ENCODE assay signal across 8 mouse cellular contexts in the genomic region with DNA sequence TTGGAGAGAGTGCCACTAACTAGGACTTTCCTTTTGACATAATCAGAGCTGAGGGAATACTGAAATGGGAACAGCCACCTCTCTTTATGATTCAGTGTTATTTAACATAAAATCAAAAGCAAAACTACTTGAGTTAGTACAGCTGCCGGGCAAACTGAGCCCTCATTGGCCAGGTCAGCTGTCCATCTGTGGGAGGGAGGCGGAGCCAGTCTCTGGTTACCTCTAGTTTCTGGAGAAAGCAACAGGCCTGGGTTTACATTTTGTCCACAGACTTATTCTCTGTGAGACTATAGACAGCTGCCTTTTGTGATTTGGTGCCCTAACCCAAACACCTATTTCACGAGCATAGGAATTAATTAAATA. TPM values are rescaled to one million over a fixed set of nuclear protein-coding genes. Genes with fewer than 3 reads are reported as not detected.
DNase-seq lines count a peak whose midpoint lies in the region; ATAC-seq and TF ChIP-seq lines count a peak whose summit lies in the region.

No protein-coding gene starts in this region.

- ATAC-seq in forebrain, embryonic 16.5 days: no peak
- ATAC-seq in limb, embryonic 12.5 days (ENCODE audit: insufficient number of reproducible peaks, insufficient read depth, low FRiP score, low TSS enrichment, low read depth): peak; percentile 48
- ATAC-seq in stomach, embryonic 14.5 days (ENCODE audit: insufficient number of reproducible peaks, insufficient read depth, low FRiP score, low read depth): peak; percentile 67

- H3K4me2 ChIP-seq in forebrain, embryonic 16.5 days (ENCODE audit: low read length): no peak overlapping the region
- H3K4me2 ChIP-seq in limb, embryonic 12.5 days: peak overlapping the region; percentile 26
- peak overlapping the region; percentile 69 for H3K4me2 ChIP-seq in myocyte (ENCODE audit: low read depth)
- H3K4me2 ChIP-seq in stomach, embryonic 14.5 days (replicated peaks; ENCODE audit: low read depth, low read length): no peak overlapping the region; the same call in 1 of the 2 replicates

- no peaks in the 10 kb centered on the region for H3K36me3 ChIP-seq in forebrain, embryonic 10.5 days (replicated peaks)
- H3K36me3 ChIP-seq in forebrain, embryonic 16.5 days (ENCODE audit: control insufficient read depth, insufficient read depth): no peaks in the 10 kb centered on the region
- no peaks in the 10 kb centered on the region for H3K36me3 ChIP-seq in limb, embryonic 12.5 days
- no peaks in the 10 kb centered on the region for H3K36me3 ChIP-seq in myocyte (ENCODE audit: control insufficient read depth, insufficient read depth)
- H3K36me3 ChIP-seq in stomach, embryonic 14.5 days (ENCODE audit: control insufficient read depth, insufficient read depth, low read length): no peaks in the 10 kb centered on the region

- no peaks in the 10 kb centered on the region for H3K79me2 ChIP-seq in myocyte (ENCODE audit: control insufficient read depth, insufficient read depth)

- peak; percentile 64 for DNase-seq in forebrain, embryonic 10.5 days (ENCODE audit: extremely low spot score, low spot score)
- DNase-seq in c-Kit-positive CD71-positive TER-119-positive erythroid progenitor cells, embryonic 14.5 days (ENCODE audit: low spot score): peak; percentile 83
- peak; percentile 61 to 79 for DNase-seq in frontal cortex, postnatal 36 days (ENCODE audit: low spot score in 2 of 2)
- DNase-seq in hindlimb bud, embryonic 11.5 days (ENCODE audit: extremely low spot score, low read depth, low spot score): peak; percentile 70

- H3K4me1 ChIP-seq in forebrain, embryonic 10.5 days: peaks cover 85% of the 10 kb centered on the region
- H3K4me1 ChIP-seq in forebrain, embryonic 16.5 days (replicated peaks; ENCODE audit: control insufficient read depth, insufficient read depth, low read length): peaks cover 6% of the 10 kb centered on the region
- peaks cover 64% of the 10 kb centered on the region for H3K4me1 ChIP-seq in limb, embryonic 12.5 days (replicated peaks)
- peaks cover 59% of the 10 kb centered on the region for H3K4me1 ChIP-seq in stomach, embryonic 14.5 days (ENCODE audit: control insufficient read depth, insufficient read depth, low read length)

- peak overlapping the region; percentile 71; the same call in 1 of the 2 replicates for H3K27ac ChIP-seq in forebrain, embryonic 10.5 days
- H3K27ac ChIP-seq in forebrain, embryonic 16.5 days (ENCODE audit: low read length): no peak overlapping the region
- peak overlapping the region; percentile 86 for H3K27ac ChIP-seq in limb, embryonic 12.5 days
- H3K27ac ChIP-seq in stomach, embryonic 14.5 days (ENCODE audit: low read length): peak overlapping the region; percentile 95

- no peak overlapping the region for H3ac ChIP-seq in myocyte (ENCODE audit: control insufficient read depth, insufficient read length)

- no peak overlapping the region for H3K4me3 ChIP-seq in forebrain, embryonic 10.5 days
- no peak overlapping the region for H3K4me3 ChIP-seq in forebrain, embryonic 16.5 days (replicated peaks; ENCODE audit: low read length)
- no peak overlapping the region for H3K4me3 ChIP-seq in limb, embryonic 12.5 days (replicated peaks)
- H3K4me3 ChIP-seq in myocyte: peak overlapping the region; percentile 1
- H3K4me3 ChIP-seq in stomach, embryonic 14.5 days (ENCODE audit: low read depth, low read length): no peak overlapping the region

- no peaks in the 10 kb centered on the region for H3K9me3 ChIP-seq in forebrain, embryonic 10.5 days
- H3K9me3 ChIP-seq in forebrain, embryonic 16.5 days (ENCODE audit: control insufficient read depth, low read length): no peaks in the 10 kb centered on the region
- H3K9me3 ChIP-seq in limb, embryonic 12.5 days: no peaks in the 10 kb centered on the region
- no peaks in the 10 kb centered on the region for H3K9me3 ChIP-seq in stomach, embryonic 14.5 days (ENCODE audit: control insufficient read depth, low read depth, low read length)

- 57% methylated on average over 3 of the region's 3 CpGs for WGBS in forebrain, embryonic 10.5 days
- 40% methylated on average over 3 of the region's 3 CpGs for WGBS in forebrain, embryonic 16.5 days
- 27% methylated on average over 3 of the region's 3 CpGs for WGBS in limb, embryonic 12.5 days
- WGBS in stomach, embryonic 14.5 days: 15% methylated on average over 3 of the region's 3 CpGs

- H3K27me3 ChIP-seq in forebrain, embryonic 10.5 days (ENCODE audit: poor library complexity, severe bottlenecking): peaks cover 35% of the 10 kb centered on the region
- peaks cover 6% of the 10 kb centered on the region; the same call in 1 of the 2 replicates for H3K27me3 ChIP-seq in forebrain, embryonic 16.5 days (replicated peaks; ENCODE audit: control insufficient read depth, insufficient read depth, low read length)
- peaks cover 26% of the 10 kb centered on the region for H3K27me3 ChIP-seq in limb, embryonic 12.5 days
- H3K27me3 ChIP-seq in myocyte (ENCODE audit: control insufficient read depth, insufficient read depth, insufficient read length): no peaks in the 10 kb centered on the region
- no peaks in the 10 kb centered on the region for H3K27me3 ChIP-seq in stomach, embryonic 14.5 days (ENCODE audit: control insufficient read depth, insufficient read depth, low read length)

- no peak overlapping the region for H3K9ac ChIP-seq in forebrain, embryonic 16.5 days (replicated peaks; ENCODE audit: low read depth, low read length)
- H3K9ac ChIP-seq in limb, embryonic 12.5 days (replicated peaks): no peak overlapping the region
- H3K9ac ChIP-seq in stomach, embryonic 14.5 days (replicated peaks; ENCODE audit: low read depth, low read length): no peak overlapping the region

- TF ChIP-seq POLR2A in myocyte (IDR thresholded peaks at IDR 0.05; ENCODE audit: insufficient read length, low read depth): no peak

TF ChIP-seq in myocyte, 11 proteins besides CTCF, POLR2A, EP300 and RAD21:
- TF ChIP-seq USF1 (IDR thresholded peaks at IDR 0.05; ENCODE audit: low read depth) (no peak), TCF3 (IDR thresholded peaks at IDR 0.05; ENCODE audit: insufficient read length, low read depth) (no peak), MYOG (IDR thresholded peaks at IDR 0.05; ENCODE audit: control insufficient read depth in 1 of 3, insufficient read depth in 1 of 3, insufficient read length in 2 of 3, low read depth in 2 of 3) (peak in 1 of 3 experiments; percentile 27), MAX (IDR thresholded peaks at IDR 0.05; ENCODE audit: low read depth) (no peak), SRF (IDR thresholded peaks at IDR 0.05; ENCODE audit: control insufficient read depth, insufficient read length, low read depth) (no peak), MYOD1 (IDR thresholded peaks at IDR 0.05; ENCODE audit: control insufficient read depth in 1 of 3, insufficient read length in 2 of 3, low read depth in 2 of 3) (peak in 2 of 3 experiments; percentile 25 to 44)
TF ChIP-seq in myocyte: peak in this region for 2.

RNA-seq across cellular contexts. Expression of gene Vsir, which starts 4.1 kb away (rescaled TPM):
- polyA plus RNA-seq in forebrain, embryonic 10.5 days (2016; fragmentation: Nextera tagmentation; extraction: Ambion mirVana): 1.2 and 1.4 TPM in 2 replicates
- polyA plus RNA-seq in forebrain, embryonic 16.5 days (2015; fragmentation: Nextera tagmentation; extraction: Ambion mirVana): 1.9 and 2.8 TPM in 2 replicates
- polyA plus RNA-seq in limb, embryonic 12.5 days (2016; fragmentation: Nextera tagmentation; extraction: Ambion mirVana): 1.7 and 1.8 TPM in 2 replicates
- 5.3 TPM for polyA plus RNA-seq in myocyte (2012; fragmentation: generic; extraction: Trizol)
- polyA plus RNA-seq in stomach, embryonic 14.5 days (2014; fragmentation: Nextera tagmentation; extraction: Ambion mirVana): 4.9 and 6.8 TPM in 2 replicates

RNA-seq across cellular contexts. Expression of gene Gm17455, which starts 48.7 kb away (rescaled TPM):
- 0.93 and 1.9 TPM in 2 replicates for polyA plus RNA-seq in forebrain, embryonic 10.5 days (2016; fragmentation: Nextera tagmentation; extraction: Ambion mirVana)
- polyA plus RNA-seq in forebrain, embryonic 16.5 days (2015; fragmentation: Nextera tagmentation; extraction: Ambion mirVana): 5.2 and 5.7 TPM in 2 replicates
- 1.6 and 1.8 TPM in 2 replicates for polyA plus RNA-seq in limb, embryonic 12.5 days (2016; fragmentation: Nextera tagmentation; extraction: Ambion mirVana)
- 20.5 TPM for polyA plus RNA-seq in myocyte (2012; fragmentation: generic; extraction: Trizol)
- 0.41 and 1.4 TPM in 2 replicates for polyA plus RNA-seq in stomach, embryonic 14.5 days (2014; fragmentation: Nextera tagmentation; extraction: Ambion mirVana)

Comparison
In these comparisons a context has a peak if more than half of its experiments do, and no peak if none do; other contexts are left out.
1. H3K4me2 ChIP-seq: peak in limb, embryonic 12.5 days (single experiment) and myocyte (single experiment); none in forebrain, embryonic 16.5 days (single experiment) and stomach, embryonic 14.5 days (single experiment).
2. Peak in every context shown above with its lines, with median percentiles within 50 percentile points of each other: DNase-seq.